Mouse (Mus musculus) heart, postnatal 0 days (tissue): ENCODE data around the gene Pigl.

Experiments
- CTCF ChIP-seq: IDR thresholded peaks from 2 replicates; pipeline ENCODE4 v1.5.1; 2016; ENCODE audit warnings: antibody characterized with exemption, control low read depth, low read depth
- EP300 ChIP-seq: IDR thresholded peaks from 2 replicates; pipeline ENCODE4 v1.6.1; 2016; ENCODE audit warnings: antibody characterized with exemption, low read depth

DNA sequence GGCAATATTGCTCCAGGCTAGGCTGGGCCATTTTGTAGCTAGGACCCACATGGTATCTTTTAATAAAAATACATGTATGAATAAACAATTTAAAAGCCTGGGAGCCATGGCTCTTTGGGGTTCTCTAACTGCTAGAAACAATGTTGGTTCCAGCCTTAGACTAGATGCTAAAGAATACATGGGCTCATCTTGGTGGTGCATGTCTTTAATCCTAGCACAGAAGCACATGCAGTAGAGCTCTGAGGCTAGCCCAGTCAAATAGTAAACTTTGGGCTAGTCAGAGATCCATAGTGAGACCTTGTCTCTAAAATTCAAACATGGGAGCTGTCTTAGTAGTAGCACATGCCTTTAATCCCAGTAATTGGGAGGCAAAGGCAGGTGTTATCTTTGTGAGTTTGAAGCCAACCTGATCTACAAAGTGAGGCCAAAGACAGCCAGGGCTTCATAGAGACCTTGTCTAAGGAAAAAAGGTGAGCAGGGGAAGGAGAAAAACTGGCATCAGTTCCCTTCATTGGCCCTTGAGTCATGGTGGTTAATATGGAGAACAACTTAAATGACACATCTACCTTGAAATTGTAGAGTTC lies 96.8 kb downstream of the Pigl start:
- TF ChIP-seq CTCF (no peak), EP300 (no peak)
